Mouse (Mus musculus) splenic B cell, adult 2 months (primary cell): ENCODE measurements around the gene Mfsd4b4.
"Not testable (repeated sequence)": the region's sequence is repeated elsewhere in the genome, so short reads cannot be mapped to it uniquely, and the experiment has no call there.

Source experiments
- DNase-seq: peaks from one replicate; pipeline ENCODE4 v3.0.0-alpha.2; 2011; ENCODE audit warnings: low read depth, low spot score
- H3K27me3 ChIP-seq: 2 replicates; pipeline ENCODE4 v1.6.1; 2012; ENCODE audit warnings: mild to moderate bottlenecking, low read length, moderate library complexity, mixed read lengths; ENCODE audit not compliant: control insufficient read depth, poor library complexity, insufficient read depth, severe bottlenecking
- H3K36me3 ChIP-seq: 2 replicates; pipeline ENCODE4 v1.6.1; 2012; ENCODE audit warnings: mild to moderate bottlenecking, low read length, moderate library complexity, mixed read lengths; ENCODE audit not compliant: control insufficient read depth, poor library complexity, insufficient read depth, severe bottlenecking

Mfsd4b4 gene

GRCm38 (mm10) chr10:39898874-39899371 lies at the start of gene Mfsd4b4:
Gene Mfsd4b4 (minus strand): TSS chr10:39899238.
- peak; percentile 76 for DNase-seq
- no peaks in the 10 kb centered on the region; the same call in 1 of the 2 replicates for H3K27me3 ChIP-seq

GRCm38 (mm10) chr10:39947195-39947594 lies 48.2 kb upstream of the Mfsd4b4 start:
- H3K27me3 ChIP-seq, DNase-seq, H3K36me3 ChIP-seq: not testable (repeated sequence)

More at GRCm38 (mm10) chr10:39898874-39899371, at the start of gene Mfsd4b4:
- no peaks in the 10 kb centered on the region for H3K36me3 ChIP-seq

GRCm38 (mm10) chr10:39936553-39936952 lies 37.5 kb upstream of the Mfsd4b4 start:
- H3K27me3 ChIP-seq: no peaks in the 10 kb centered on the region
- H3K36me3 ChIP-seq: no peaks in the 10 kb centered on the region
- no peak for DNase-seq

DNA sequence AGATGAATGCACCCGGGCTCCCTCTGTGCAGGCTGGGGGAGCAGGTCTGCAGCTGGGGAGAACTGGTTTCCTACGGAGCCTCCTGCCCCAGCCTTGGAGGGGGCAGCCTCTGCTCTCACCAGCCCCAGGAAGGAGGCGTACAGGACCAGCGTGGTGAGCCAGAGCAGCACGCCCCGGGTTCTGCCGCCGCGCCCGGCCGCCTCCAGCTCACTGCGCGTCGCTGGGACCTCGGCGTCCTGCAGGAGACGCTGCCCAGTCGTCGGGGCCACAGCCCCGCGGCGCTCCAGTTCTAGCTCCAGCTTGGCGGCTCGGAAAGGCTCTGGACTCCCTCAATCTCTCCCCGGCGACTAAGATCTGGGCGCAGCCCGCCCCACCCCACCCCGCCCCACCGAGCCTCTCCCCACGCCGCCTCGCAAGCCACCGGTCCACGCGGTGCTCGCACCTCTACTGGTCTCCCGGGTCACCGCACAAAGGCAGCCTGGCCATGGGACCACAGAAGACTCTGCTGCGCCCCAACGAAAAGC lies 27.6 kb upstream of the Mfsd4b4 start, which contains the start of gene Mfsd4b2:
Gene Mfsd4b2 (minus strand): TSS at position 308 of the 524 bp plus-strand sequence.
- DNase-seq: no peak
- no peaks in the 10 kb centered on the region for H3K36me3 ChIP-seq
- H3K27me3 ChIP-seq: no peaks in the 10 kb centered on the region

DNA sequence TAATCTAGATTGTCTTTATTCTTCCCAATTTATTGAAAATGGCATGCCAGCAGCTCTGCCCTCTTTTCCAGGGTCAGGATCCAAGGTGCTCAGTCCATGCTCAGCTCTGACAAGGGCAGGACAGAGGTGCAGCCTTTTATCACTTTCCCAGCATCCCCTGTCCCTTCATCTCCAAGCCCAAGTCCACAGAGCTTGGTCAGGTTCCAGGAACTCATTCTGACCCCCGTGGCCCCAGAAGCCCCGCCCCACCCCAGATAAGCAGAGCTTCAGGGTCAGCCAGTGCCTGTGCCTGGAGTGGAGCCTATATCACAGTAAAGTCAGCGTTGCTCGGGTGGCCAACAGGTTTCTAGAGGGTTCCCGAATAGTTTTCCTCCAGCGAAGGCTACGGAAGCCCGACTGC lies 25.5 kb upstream of the Mfsd4b4 start:
- not testable (repeated sequence) for H3K36me3 ChIP-seq, DNase-seq, H3K27me3 ChIP-seq

GRCm38 (mm10) chr10:39912616-39913015 lies 13.6 kb upstream of the Mfsd4b4 start:
- Histone ChIP-seq H3K27me3 (no peaks in the 10 kb centered on the region), H3K36me3 (no peaks in the 10 kb centered on the region)
- DNase-seq: no peak

DNA sequence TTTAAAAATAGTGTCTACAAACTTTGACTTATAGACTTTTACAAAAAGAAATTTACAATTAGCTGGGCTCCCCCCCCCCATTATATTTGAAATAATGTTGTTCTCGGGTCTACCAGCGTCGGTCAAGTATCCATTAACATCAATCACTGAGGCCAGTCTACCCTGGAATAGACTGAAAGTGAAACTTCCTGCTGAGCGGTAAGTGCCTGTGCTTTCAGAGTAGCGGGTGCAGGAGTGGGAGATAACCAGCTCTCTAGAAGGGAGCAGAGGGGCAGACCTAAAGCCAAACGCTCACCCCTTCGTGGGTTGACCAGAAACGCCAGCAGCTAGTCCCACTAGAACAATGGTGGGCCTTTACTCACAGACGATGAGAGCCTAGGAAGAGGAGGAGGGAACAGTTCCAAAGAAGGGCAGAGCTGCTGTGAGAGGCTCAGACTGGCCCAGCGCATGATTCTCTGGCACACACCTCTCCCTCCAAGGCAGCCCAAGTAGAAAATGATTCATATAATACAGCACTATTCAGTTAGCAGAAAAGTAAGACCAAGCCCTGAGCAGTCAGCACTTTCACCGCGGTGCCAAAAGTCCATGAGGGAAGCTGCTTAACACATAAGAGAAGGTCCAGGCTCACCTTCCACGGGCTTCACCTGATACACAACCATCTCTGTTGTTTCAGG lies 9.9 kb upstream of the Mfsd4b4 start:
- DNase-seq: no peak
- H3K27me3 ChIP-seq: no peaks in the 10 kb centered on the region
- H3K36me3 ChIP-seq: no peaks in the 10 kb centered on the region

- DNase-seq: no peak
- H3K27me3 ChIP-seq: no peaks in the 10 kb centered on the region
- H3K36me3 ChIP-seq: no peaks in the 10 kb centered on the region
Measured at GRCm38 (mm10) chr10:39906799-39907658, 8.0 kb upstream of the Mfsd4b4 start.

DNA sequence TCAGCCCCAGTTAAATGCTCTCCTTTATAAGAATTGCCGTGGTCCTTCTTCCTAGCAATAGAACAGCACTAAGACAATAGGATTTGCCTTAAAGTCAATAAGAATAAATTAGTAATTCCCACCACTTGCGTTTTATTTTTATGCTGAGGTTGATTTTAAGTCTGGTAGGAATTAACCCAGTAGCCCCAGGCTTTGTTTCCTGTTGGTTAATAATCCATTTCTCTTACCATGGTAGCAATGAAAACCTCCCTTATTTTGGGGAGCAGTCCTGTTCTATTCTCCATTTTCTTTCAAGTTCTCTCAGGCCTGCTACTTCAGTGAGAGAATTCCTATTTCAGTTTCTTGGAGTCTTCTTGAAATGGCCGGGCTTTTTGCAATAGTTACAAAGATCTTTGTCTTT lies 5.2 kb upstream of the Mfsd4b4 start:
- Histone ChIP-seq H3K27me3 (no peaks in the 10 kb centered on the region), H3K36me3 (no peaks in the 10 kb centered on the region)
- DNase-seq: no peak

DNA sequence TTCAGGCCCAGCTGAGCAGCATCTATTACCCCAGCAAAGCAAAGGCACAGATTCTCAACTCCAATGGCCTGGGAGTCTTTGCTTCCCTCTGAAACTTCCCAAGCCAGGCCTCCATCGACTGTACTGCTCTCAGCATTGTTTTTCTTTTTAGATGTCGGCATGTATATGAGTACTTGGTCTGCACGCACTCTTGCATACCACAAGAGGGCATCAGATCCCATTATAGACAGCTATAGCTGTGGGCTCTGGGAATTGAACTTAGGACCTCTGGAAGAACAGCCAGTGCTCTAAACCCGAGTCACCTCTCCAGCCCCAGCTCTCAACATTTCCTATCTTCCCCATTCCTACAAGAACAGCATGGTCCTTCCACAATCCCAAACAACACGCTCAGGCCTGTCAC lies 2.5 kb downstream of the Mfsd4b4 start:
- no peak for DNase-seq
- Histone ChIP-seq H3K36me3 (no peaks in the 10 kb centered on the region), H3K27me3 (no peaks in the 10 kb centered on the region; the same call in 1 of the 2 replicates)

- no peaks in the 10 kb centered on the region; the same call in 1 of the 2 replicates for H3K27me3 ChIP-seq
- no peak for DNase-seq
Measured at GRCm38 (mm10) chr10:39893702-39894697, 5.0 kb downstream of the Mfsd4b4 start.

DNA sequence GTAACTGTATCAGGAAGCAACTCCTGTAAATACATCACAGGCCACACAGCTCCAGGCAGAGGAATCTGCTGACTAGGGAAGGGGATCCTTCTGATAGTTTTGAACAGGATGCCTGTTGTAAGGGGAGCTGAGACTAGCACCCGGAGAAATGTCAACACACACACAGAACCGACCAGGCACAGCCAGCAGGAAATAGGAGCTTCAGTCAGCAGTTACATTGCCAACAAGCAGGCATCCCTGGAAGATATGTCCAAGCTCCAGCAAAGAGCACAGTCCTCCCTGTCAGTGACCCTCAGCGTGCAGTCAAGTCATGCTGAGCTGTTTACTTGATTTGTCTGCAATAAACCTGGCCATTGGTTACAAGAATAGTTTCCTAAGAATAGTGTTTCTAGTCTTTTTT lies 10.4 kb downstream of the Mfsd4b4 start:
- Histone ChIP-seq H3K27me3 (no peaks in the 10 kb centered on the region), H3K36me3 (no peaks in the 10 kb centered on the region)
- DNase-seq: no peak

More at GRCm38 (mm10) chr10:39893702-39894697, 5.0 kb downstream of the Mfsd4b4 start:
- H3K36me3 ChIP-seq: no peaks in the 10 kb centered on the region

DNA sequence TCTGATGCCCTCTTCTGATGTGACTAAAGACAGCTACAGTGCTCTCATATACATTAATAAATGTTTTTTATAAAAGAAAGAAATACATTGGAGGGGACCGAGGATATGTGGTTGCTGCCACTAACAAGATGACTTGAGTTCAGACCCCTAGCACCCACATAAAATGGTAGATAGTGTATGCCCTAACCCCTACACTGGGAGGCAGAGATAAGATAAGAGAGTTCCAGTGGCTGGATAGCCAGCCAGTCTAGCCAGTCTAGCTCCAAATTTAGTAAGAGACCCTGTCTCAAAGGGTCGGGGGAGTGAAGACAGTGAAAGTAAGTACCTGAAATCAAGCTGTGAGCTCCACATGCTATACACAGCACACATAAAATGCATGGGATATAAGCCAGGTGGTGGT lies 33.5 kb downstream of the Mfsd4b4 start:
- DNase-seq: no peak
- no peaks in the 10 kb centered on the region; the same call in 1 of the 2 replicates for H3K36me3 ChIP-seq
- no peaks in the 10 kb centered on the region for H3K27me3 ChIP-seq

GRCm38 (mm10) chr10:39842621-39843020 lies 56.4 kb downstream of the Mfsd4b4 start:
- H3K27me3 ChIP-seq: no peaks in the 10 kb centered on the region
- peaks cover 4% of the 10 kb centered on the region; the same call in 1 of the 2 replicates for H3K36me3 ChIP-seq
- no peak for DNase-seq
